Mouse (Mus musculus) midbrain, embryonic 13.5 days (tissue): ENCODE measurements around the gene Nfyc. TPM values are rescaled to one million over a fixed set of nuclear protein-coding genes. Genes with fewer than 3 reads are reported as not detected.

Experiments used
- ATAC-seq: fragments of 200-750 bp; cut with Nextera tagmentation; 2 replicates; pipeline ENCODE4 v1.8.0; 2017; ENCODE audit warnings: mild to moderate bottlenecking, moderate TSS enrichment, moderate library complexity
- H3K27ac ChIP-seq: fragments of 300-500 bp; sonication (generic); 2 replicates; pipeline ENCODE4 v1.5.1; 2015; ENCODE audit warnings: inconsistent platforms, mild to moderate bottlenecking, moderate library complexity
- H3K27me3 ChIP-seq: fragments of 300-500 bp; sonication (generic); 2 replicates; pipeline ENCODE4 v1.6.1; 2015; ENCODE audit warnings: mild to moderate bottlenecking, inconsistent platforms
- H3K36me3 ChIP-seq: fragments of 300-500 bp; sonication (generic); 2 replicates; pipeline ENCODE4 v1.6.1; 2015; ENCODE audit warnings: mild to moderate bottlenecking, inconsistent platforms
- H3K4me1 ChIP-seq: fragments of 300-500 bp; sonication (generic); replicated peaks from 2 replicates; pipeline ENCODE4 v1.6.1; 2015; ENCODE audit warnings: inconsistent platforms
- H3K4me2 ChIP-seq: fragments of 300-500 bp; sonication (generic); replicated peaks from 2 replicates; pipeline ENCODE4 v1.6.1; 2015; ENCODE audit warnings: moderate library complexity, mild to moderate bottlenecking, inconsistent platforms
- H3K4me3 ChIP-seq: fragments of 300-500 bp; sonication (generic); replicated peaks from 2 replicates; pipeline ENCODE4 v1.5.1; 2015; ENCODE audit warnings: mild to moderate bottlenecking, inconsistent platforms
- H3K9ac ChIP-seq: fragments of 300-500 bp; sonication (generic); replicated peaks from 2 replicates; pipeline ENCODE4 v1.6.1; 2015; ENCODE audit warnings: mild to moderate bottlenecking, inconsistent platforms
- H3K9me3 ChIP-seq: fragments of 300-500 bp; sonication (generic); 2 replicates; pipeline ENCODE4 v1.6.1; 2016; ENCODE audit warnings: mild to moderate bottlenecking, inconsistent platforms
- WGBS: fragments of 180-500 bp; shearing (Covaris S2); methylation state at CpG from one replicate; pipeline ENCODE4 v1.1.7; 2015; 5-methylcytosine and 5-hydroxymethylcytosine counted together
- polyA plus RNA-seq: library from polyadenylated mRNA; unstranded; fragments of >200 nt; fragmentation: Nextera tagmentation; extraction: Ambion mirVana; gene quantifications from 2 replicates; pipeline ENCODE4 v1.2.1, GENCODE M21; 2015

The Nfyc gene
- polyA plus RNA-seq, 1 experiment from 2014 or later = 87.1 TPM

- WGBS = 2% methylated on average over 35 of the region's 53 CpGs
- Histone ChIP-seq H3K4me1 (peaks cover 28% of the 10 kb centered on the region), H3K27me3 (peaks cover 84% of the 10 kb centered on the region), H3K36me3 (no peaks in the 10 kb centered on the region), H3K27ac (no peak overlapping the region), H3K4me3 (peak overlapping the region; percentile 66), H3K4me2 (peak overlapping the region; percentile 100), H3K9ac (peak overlapping the region; percentile 74), H3K9me3 (no peaks in the 10 kb centered on the region)
- peak; percentile 67 for ATAC-seq
Measured at GRCm38 (mm10) chr4:120746552-120747150, 84.7 kb downstream of the Nfyc start.

- Histone ChIP-seq H3K9ac (no peak overlapping the region), H3K36me3 (no peaks in the 10 kb centered on the region), H3K4me3 (peak overlapping the region; percentile 66; the same call in 1 of the 2 replicates), H3K27me3 (peaks cover 77% of the 10 kb centered on the region), H3K9me3 (no peaks in the 10 kb centered on the region), H3K4me2 (peak overlapping the region; percentile 100), H3K27ac (no peak overlapping the region), H3K4me1 (peaks cover 31% of the 10 kb centered on the region)
- 0 out of 2 replicates have a peak, but pooled peaks have one; percentile 5 for ATAC-seq
- WGBS = 9% methylated on average over 10 of the region's 10 CpGs
Measured at GRCm38 (mm10) chr4:120745731-120746551, 85.4 kb downstream of the Nfyc start.

- Histone ChIP-seq H3K9me3 (no peaks in the 10 kb centered on the region), H3K27ac (no peak overlapping the region), H3K4me3 (no peak overlapping the region), H3K36me3 (no peaks in the 10 kb centered on the region), H3K9ac (no peak overlapping the region), H3K27me3 (peaks cover 56% of the 10 kb centered on the region), H3K4me2 (no peak overlapping the region), H3K4me1 (peaks cover 30% of the 10 kb centered on the region)
- 76% methylated on average over 3 of the region's 3 CpGs for WGBS
- no peak for ATAC-seq
Measured at GRCm38 (mm10) chr4:120743636-120744035, 87.7 kb downstream of the Nfyc start.

GRCm38 (mm10) chr4:120741303-120741702, 90.1 kb downstream of the Nfyc start:
- Histone ChIP-seq H3K27ac (no peak overlapping the region), H3K4me2 (no peak overlapping the region), H3K4me3 (no peak overlapping the region), H3K4me1 (peaks cover 10% of the 10 kb centered on the region; the same call in 1 of the 2 replicates), H3K9me3 (no peaks in the 10 kb centered on the region), H3K9ac (no peak overlapping the region), H3K36me3 (no peaks in the 10 kb centered on the region), H3K27me3 (peaks cover 38% of the 10 kb centered on the region)
- ATAC-seq = no peak; the same call in 1 of the 2 replicates
- WGBS = 65% methylated on average over 6 of the region's 6 CpGs

GRCm38 (mm10) chr4:120734012-120734622, 97.3 kb downstream of the Nfyc start:
- no peaks in the 10 kb centered on the region for H3K36me3 ChIP-seq
- peak; percentile 10; the same call in 1 of the 2 replicates for ATAC-seq
- H3K27ac ChIP-seq = no peak overlapping the region
- no peak overlapping the region for H3K9ac ChIP-seq
- no peaks in the 10 kb centered on the region for H3K9me3 ChIP-seq
- no peak overlapping the region for H3K4me2 ChIP-seq
- H3K27me3 ChIP-seq = peaks cover 45% of the 10 kb centered on the region
- H3K4me1 ChIP-seq = peaks cover 20% of the 10 kb centered on the region
- no peak overlapping the region for H3K4me3 ChIP-seq
- 67% methylated on average over 5 of the region's 5 CpGs for WGBS

DNA sequence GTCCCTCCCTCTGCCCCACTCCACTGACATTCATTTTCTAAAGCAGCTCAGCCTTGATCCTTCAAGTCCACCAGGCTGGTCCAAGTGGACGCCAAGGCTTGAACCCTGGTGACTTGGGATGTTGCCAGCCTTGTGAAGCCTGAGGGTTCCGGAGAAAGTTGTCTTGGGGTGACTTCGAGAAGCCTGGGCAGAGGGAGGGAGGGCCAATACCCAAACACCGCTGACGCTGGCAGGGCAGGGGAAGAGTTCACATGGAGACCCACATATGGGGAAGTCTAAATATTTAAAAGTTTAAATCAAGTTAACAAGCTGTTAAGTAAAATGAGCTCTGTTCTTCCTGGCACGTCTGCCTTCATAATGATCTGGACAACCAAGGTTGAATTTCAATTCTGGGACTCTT, 98.6 kb downstream of the Nfyc start:
- Histone ChIP-seq H3K36me3 (no peaks in the 10 kb centered on the region), H3K9ac (no peak overlapping the region), H3K4me3 (no peak overlapping the region), H3K27me3 (peaks cover 46% of the 10 kb centered on the region), H3K4me1 (peaks cover 20% of the 10 kb centered on the region), H3K9me3 (no peaks in the 10 kb centered on the region), H3K4me2 (no peak overlapping the region), H3K27ac (no peak overlapping the region)
- no peak for ATAC-seq
- 88% methylated on average over 6 of the region's 6 CpGs for WGBS

DNA sequence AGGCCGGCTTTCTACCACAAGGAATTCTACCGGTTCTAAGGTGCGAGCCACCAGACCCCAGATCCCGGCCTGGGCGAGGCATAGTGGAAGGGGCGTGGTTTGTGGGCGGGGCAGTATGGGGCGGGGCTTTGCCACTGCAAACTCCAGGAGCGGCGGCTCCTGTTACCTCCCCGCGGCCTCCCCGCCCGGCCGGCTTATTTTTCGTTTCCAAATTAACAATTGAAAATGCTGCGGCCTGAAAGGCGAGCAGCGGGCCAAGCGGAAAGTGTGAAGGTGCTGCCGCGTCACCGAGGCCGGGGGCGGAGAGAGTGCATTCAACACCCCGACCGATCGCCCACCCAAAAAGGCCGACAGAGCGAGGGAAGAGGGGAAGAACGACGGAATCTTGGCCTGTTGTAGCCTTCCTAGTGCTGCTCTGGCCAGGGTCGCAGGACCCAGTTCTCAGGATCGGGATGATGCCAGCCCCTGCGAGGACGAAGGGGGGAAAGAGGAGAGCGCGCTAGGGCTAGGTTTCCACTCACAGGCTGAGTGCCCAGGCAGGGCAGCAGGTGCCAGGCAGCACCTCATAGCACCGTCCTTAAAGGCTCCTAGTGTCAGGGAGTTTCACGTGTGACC, 100.2 kb downstream of the Nfyc start:
- peak overlapping the region; percentile 60 for H3K9ac ChIP-seq
- H3K36me3 ChIP-seq = no peaks in the 10 kb centered on the region
- peaks cover 43% of the 10 kb centered on the region for H3K27me3 ChIP-seq
- no peaks in the 10 kb centered on the region for H3K9me3 ChIP-seq
- 1% methylated on average over 40 of the region's 40 CpGs for WGBS
- peak overlapping the region; percentile 45 for H3K4me3 ChIP-seq
- peak overlapping the region; percentile 75 for H3K4me2 ChIP-seq
- H3K27ac ChIP-seq = no peak overlapping the region
- peak; percentile 79 for ATAC-seq
- H3K4me1 ChIP-seq = peaks cover 20% of the 10 kb centered on the region

DNA sequence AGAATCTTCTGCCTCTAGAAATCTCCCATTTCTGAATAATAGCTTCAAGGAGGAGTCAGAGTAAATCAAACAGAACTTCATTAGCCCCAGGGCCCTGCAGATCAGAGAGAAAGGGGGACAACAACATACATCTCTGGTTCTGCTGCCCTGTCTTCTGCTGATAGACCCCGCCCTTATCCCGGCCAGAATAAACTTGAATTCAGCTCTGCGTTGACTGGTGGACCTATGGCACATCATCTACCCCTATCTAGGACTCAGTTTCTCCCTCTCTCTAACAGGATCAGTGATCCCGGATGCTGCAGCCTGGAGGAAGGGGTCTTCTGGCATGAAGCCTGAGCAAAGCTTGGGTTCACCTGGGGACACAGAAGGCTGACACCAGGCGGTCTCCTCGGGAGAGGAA, 100.8 kb downstream of the Nfyc start:
- ATAC-seq = peak; percentile 19; the same call in 1 of the 2 replicates

DNA sequence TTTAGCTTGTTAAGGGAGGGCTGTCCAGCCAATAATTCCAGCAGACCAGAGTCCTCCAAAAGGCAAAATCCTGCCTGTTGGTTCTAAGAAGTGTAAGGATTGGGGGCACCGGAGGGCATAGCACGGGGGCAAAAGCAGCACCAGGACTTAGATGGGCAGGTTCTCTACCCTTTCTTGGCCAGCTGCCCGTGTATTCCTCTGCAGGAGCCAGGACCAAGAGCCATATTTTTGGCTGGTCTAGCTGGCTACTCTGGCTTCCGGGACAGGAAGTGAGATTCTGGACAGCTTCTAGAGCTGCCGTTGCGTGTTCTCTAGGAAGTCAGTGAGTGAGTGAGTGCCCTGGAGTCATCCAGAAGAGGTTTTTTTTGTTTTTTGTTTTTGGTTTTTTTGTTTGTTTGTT, 101.2 kb downstream of the Nfyc start:
- no peaks in the 10 kb centered on the region for H3K36me3 ChIP-seq
- peaks cover 20% of the 10 kb centered on the region for H3K4me1 ChIP-seq
- no peak overlapping the region for H3K4me3 ChIP-seq
- 72% methylated on average over 6 of the region's 6 CpGs for WGBS
- H3K4me2 ChIP-seq = no peak overlapping the region
- H3K27me3 ChIP-seq = peaks cover 43% of the 10 kb centered on the region
- no peaks in the 10 kb centered on the region for H3K9me3 ChIP-seq
- ATAC-seq = no peak
- no peak overlapping the region for H3K27ac ChIP-seq
- no peak overlapping the region for H3K9ac ChIP-seq

More for the DNA sequence above, 100.8 kb downstream of the Nfyc start:
- no peak overlapping the region for H3K27ac ChIP-seq
- H3K4me3 ChIP-seq = peak overlapping the region; percentile 45
- H3K9ac ChIP-seq = no peak overlapping the region
- WGBS = 23% methylated on average over 6 of the region's 6 CpGs
- H3K36me3 ChIP-seq = no peaks in the 10 kb centered on the region
- peaks cover 20% of the 10 kb centered on the region for H3K4me1 ChIP-seq
- no peaks in the 10 kb centered on the region for H3K9me3 ChIP-seq
- H3K27me3 ChIP-seq = peaks cover 43% of the 10 kb centered on the region
- peak overlapping the region; percentile 75 for H3K4me2 ChIP-seq

DNA sequence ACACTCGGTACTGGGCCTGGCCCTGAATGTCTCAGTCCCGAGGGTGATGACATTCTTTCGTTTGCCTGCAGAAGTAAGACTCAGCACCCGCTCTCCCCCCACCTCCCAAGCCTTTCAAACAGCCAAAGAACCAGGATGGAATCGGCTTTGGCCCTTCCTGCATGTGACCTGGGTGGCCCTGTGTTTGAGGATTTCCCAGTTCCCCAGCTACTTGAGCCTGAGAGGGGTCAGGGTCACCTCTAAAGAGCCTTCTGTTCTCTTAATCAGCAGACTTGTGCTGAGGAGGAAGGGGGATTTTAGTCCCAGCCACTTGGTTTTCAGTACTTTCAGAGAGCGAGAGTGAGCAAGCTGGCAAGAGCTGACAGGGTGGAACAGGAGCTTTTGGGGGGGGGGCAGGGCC, 101.9 kb downstream of the Nfyc start:
- Histone ChIP-seq H3K4me3 (no peak overlapping the region), H3K4me2 (no peak overlapping the region), H3K27ac (no peak overlapping the region), H3K4me1 (peaks cover 20% of the 10 kb centered on the region), H3K9me3 (no peaks in the 10 kb centered on the region), H3K36me3 (no peaks in the 10 kb centered on the region), H3K9ac (no peak overlapping the region), H3K27me3 (peaks cover 43% of the 10 kb centered on the region)
- no peak for ATAC-seq
- WGBS = 31% methylated on average over 6 of the region's 6 CpGs

- Histone ChIP-seq H3K4me1 (peaks cover 12% of the 10 kb centered on the region), H3K9me3 (no peaks in the 10 kb centered on the region), H3K27me3 (peaks cover 36% of the 10 kb centered on the region), H3K36me3 (no peaks in the 10 kb centered on the region), H3K4me2 (no peak overlapping the region), H3K9ac (no peak overlapping the region), H3K27ac (no peak overlapping the region), H3K4me3 (no peak overlapping the region)
- ATAC-seq = no peak
- WGBS = 85% methylated on average over 11 of the region's 11 CpGs
Measured at GRCm38 (mm10) chr4:120727842-120728241, 103.5 kb downstream of the Nfyc start.
